ENCODE assay signal across 23 mouse cellular contexts in genomic region chrX:12866176-12866575, GRCm38 (mm10).
A peak's percentile ranks its signal among the peaks of the same experiment; 100 is the strongest.
DNase-seq lines count a peak whose midpoint lies in the region; ATAC-seq lines count a peak whose summit lies in the region.
"Had no signal": no experiment of that assay in that cellular context is flagged by ENCODE, and none has a peak within 500 bp of the region (broad histone marks: within the 10 kb centered on the region; RNA-seq: fewer than 3 reads in every experiment).

No protein-coding gene starts in this region.

- no peak overlapping the region for H3K4me2 ChIP-seq in heart, embryonic 11.5 days
- H3K4me2 ChIP-seq: embryonic facial prominence, embryonic 13.5 days; forebrain, embryonic 12.5 days; forebrain, embryonic 15.5 days; heart, embryonic 13.5 days; hindbrain, embryonic 12.5 days; hindbrain, embryonic 15.5 days had no signal

- DNase-seq in adrenal gland, postnatal 10 days: peak; percentile 10
- no peak for DNase-seq in adrenal gland, postnatal 36 days
- peak; percentile 87 for DNase-seq in heart, adult 11 months
- peak; percentile 6 for DNase-seq in gastrocnemius, postnatal 14 days
- DNase-seq in left cerebral cortex, postnatal 36 days (ENCODE audit: low spot score in 2 of 2): no peak
- no peak for DNase-seq in spleen, postnatal 10 days (ENCODE audit: low spot score in 2 of 2)
- DNase-seq: adrenal gland, postnatal 14 days; cerebellum, adult 11-12 months; cerebellum, adult 8-10 months; cerebellum, postnatal 10 days; cerebellum, postnatal 36 days; embryo, embryonic 11 days had no signal

- no peak overlapping the region for H3K9ac ChIP-seq in heart, embryonic 11.5 days (ENCODE audit: low read depth, low read length)
- H3K9ac ChIP-seq: embryonic facial prominence, embryonic 13.5 days; forebrain, embryonic 12.5 days; forebrain, embryonic 15.5 days; heart, embryonic 13.5 days; hindbrain, embryonic 12.5 days; hindbrain, embryonic 15.5 days had no signal

- H3K9me3 ChIP-seq in heart, embryonic 11.5 days (replicated peaks; ENCODE audit: control insufficient read depth, low read length): no peaks in the 10 kb centered on the region
- H3K9me3 ChIP-seq: embryonic facial prominence, embryonic 10.5 days; embryonic facial prominence, embryonic 13.5 days; forebrain, embryonic 12.5 days; forebrain, embryonic 15.5 days; heart, embryonic 13.5 days; hindbrain, embryonic 12.5 days; hindbrain, embryonic 15.5 days had no signal

- H3K4me1 ChIP-seq in heart, embryonic 11.5 days (ENCODE audit: control insufficient read depth, insufficient read depth, low read length): no peaks in the 10 kb centered on the region
- H3K4me1 ChIP-seq: embryonic facial prominence, embryonic 10.5 days; embryonic facial prominence, embryonic 13.5 days; forebrain, embryonic 12.5 days; forebrain, embryonic 15.5 days; heart, embryonic 13.5 days; hindbrain, embryonic 12.5 days; hindbrain, embryonic 15.5 days had no signal

- intact Hi-C loops in gastrocnemius, postnatal 14 days (cut with DNase I; ENCODE audit: low total_unique reads): no loop called here
- intact Hi-C loops in left cerebral cortex, postnatal 36 days (cut with DNase I): no loop called here

- H3K27me3 ChIP-seq in heart, embryonic 11.5 days (ENCODE audit: control insufficient read depth, insufficient read depth, low read length): no peaks in the 10 kb centered on the region
- H3K27me3 ChIP-seq: embryonic facial prominence, embryonic 13.5 days; forebrain, embryonic 15.5 days; heart, embryonic 13.5 days; hindbrain, embryonic 12.5 days; hindbrain, embryonic 15.5 days had no signal

- H3K27ac ChIP-seq in heart, embryonic 11.5 days (ENCODE audit: low read depth, low read length): no peak overlapping the region
- H3K27ac ChIP-seq: embryonic facial prominence, embryonic 10.5 days; embryonic facial prominence, embryonic 13.5 days; forebrain, embryonic 12.5 days; forebrain, embryonic 15.5 days; heart, embryonic 13.5 days; hindbrain, embryonic 12.5 days; hindbrain, embryonic 15.5 days had no signal

- WGBS in heart, embryonic 11.5 days (ENCODE audit: insufficient replicate concordance): 80% methylated on average over 3 of the region's 3 CpGs

- H3K4me3 ChIP-seq in heart, embryonic 11.5 days (ENCODE audit: low read depth, low read length): no peak overlapping the region
- H3K4me3 ChIP-seq: embryonic facial prominence, embryonic 10.5 days; embryonic facial prominence, embryonic 13.5 days; erythroblast, embryonic 14.5 days; forebrain, embryonic 12.5 days; forebrain, embryonic 15.5 days; heart, embryonic 13.5 days; hindbrain, embryonic 12.5 days; hindbrain, embryonic 15.5 days had no signal

- ATAC-seq in heart, embryonic 11.5 days (replicated peaks; ENCODE audit: insufficient number of reproducible peaks, low FRiP score, low TSS enrichment): no peak
- ATAC-seq: activated CD4-positive, CD25-positive, alpha-beta regulatory T cell, adult 4 months; forebrain, embryonic 15.5 days; intestine, postnatal 0 days had no signal

- H3K36me3 ChIP-seq in heart, embryonic 11.5 days (ENCODE audit: control insufficient read depth, insufficient read depth, low read length): no peaks in the 10 kb centered on the region
- H3K36me3 ChIP-seq: embryonic facial prominence, embryonic 10.5 days; embryonic facial prominence, embryonic 13.5 days; forebrain, embryonic 12.5 days; forebrain, embryonic 15.5 days; heart, embryonic 13.5 days; hindbrain, embryonic 12.5 days; hindbrain, embryonic 15.5 days had no signal

Comparison
In these comparisons a context has a peak if more than half of its experiments do, and no peak if none do; other contexts are left out.
1. DNase-seq: peak in adrenal gland, postnatal 10 days (single experiment), heart, adult 11 months (single experiment) and gastrocnemius, postnatal 14 days (single experiment); none in adrenal gland, postnatal 36 days (0 of 2), left cerebral cortex, postnatal 36 days (0 of 2) and spleen, postnatal 10 days (0 of 2).